ENCODE assay signal across 8 mouse cellular contexts in the genomic region with DNA sequence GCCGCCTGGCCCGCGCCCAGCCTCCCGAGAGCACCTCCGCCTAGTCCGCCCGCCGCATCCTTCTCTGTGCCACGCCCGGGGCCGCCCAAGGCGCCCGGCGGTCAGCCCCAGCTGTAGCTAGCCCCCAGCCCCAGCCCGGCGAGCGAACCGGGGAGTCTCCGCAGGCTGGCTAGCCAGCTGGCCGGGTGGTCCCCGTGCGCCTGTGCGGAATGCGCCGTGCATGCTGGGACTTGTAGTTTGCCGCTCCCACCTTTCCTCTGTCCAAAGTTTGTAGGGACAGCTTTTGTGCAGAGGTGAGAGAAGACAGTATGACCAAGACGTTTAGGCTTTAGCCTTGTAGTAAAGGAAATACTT. TPM values are rescaled to one million over a fixed set of nuclear protein-coding genes. Genes with fewer than 3 reads are reported as not detected.
DNase-seq lines count a peak whose midpoint lies in the region; ATAC-seq and TF ChIP-seq lines count a peak whose summit lies in the region.

A gene (minus strand): TSS at position 195 of the 354 bp plus-strand sequence.

- H3K9ac ChIP-seq in embryonic facial prominence, embryonic 11.5 days (replicated peaks; ENCODE audit: low read length), result peak within 1 kb of the TSS; percentile 89
- peak within 1 kb of the TSS; percentile 87 for H3K9ac ChIP-seq in limb, embryonic 13.5 days
- peak within 1 kb of the TSS; percentile 87 for H3K9ac ChIP-seq in midbrain, postnatal 0 days (replicated peaks; ENCODE audit: low read length, poor library complexity, severe bottlenecking)

- under 1% methylated on average over 26 of the region's 27 CpGs for WGBS in embryonic facial prominence, embryonic 11.5 days
- under 1% methylated on average over 27 of the region's 27 CpGs for WGBS in limb, embryonic 13.5 days
- under 1% methylated on average over 26 of the region's 27 CpGs for WGBS in midbrain, postnatal 0 days

- H3K27ac ChIP-seq in embryonic facial prominence, embryonic 11.5 days (replicated peaks; ENCODE audit: low read depth, low read length), result no peak within 1 kb of the TSS
- H3K27ac ChIP-seq in limb, embryonic 13.5 days, result no peak within 1 kb of the TSS
- H3K27ac ChIP-seq in midbrain, postnatal 0 days (ENCODE audit: low read depth, low read length), result peak within 1 kb of the TSS; percentile 77

- peak within 1 kb of the TSS; percentile 72 for H3K4me3 ChIP-seq in embryonic facial prominence, embryonic 11.5 days (ENCODE audit: low read depth, low read length)
- H3K4me3 ChIP-seq in limb, embryonic 13.5 days, result peak within 1 kb of the TSS; percentile 85
- H3K4me3 ChIP-seq in midbrain, postnatal 0 days (ENCODE audit: low read depth, low read length), result peak within 1 kb of the TSS; percentile 91

- ATAC-seq in embryonic facial prominence, embryonic 11.5 days (replicated peaks; ENCODE audit: insufficient number of reproducible peaks, low FRiP score, low TSS enrichment, low read depth), result peak; percentile 93
- peak; percentile 91 for ATAC-seq in limb, embryonic 13.5 days (ENCODE audit: low FRiP score, low read depth)
- ATAC-seq in midbrain, postnatal 0 days (ENCODE audit: low FRiP score), result peak; percentile 90

- H3K27me3 ChIP-seq in embryonic facial prominence, embryonic 11.5 days (ENCODE audit: control insufficient read depth, insufficient read depth, low read length), result no peaks in the 10 kb centered on the region; the same call in 1 of the 2 replicates
- H3K27me3 ChIP-seq in limb, embryonic 13.5 days, result peaks cover 33% of the 10 kb centered on the region
- H3K27me3 ChIP-seq in midbrain, postnatal 0 days (ENCODE audit: insufficient read depth, low read length), result no peaks in the 10 kb centered on the region

- TF ChIP-seq CTCF in midbrain, postnatal 0 days (IDR thresholded peaks at IDR 0.05), result no peak

- DNase-seq in layer of hippocampus, adult 11-12 months (ENCODE audit: low spot score), result peak; percentile 67
- no peak for DNase-seq in layer of hippocampus, adult 9-10 months (ENCODE audit: low spot score)
- peak; percentile 85 for DNase-seq in embryonic facial prominence, embryonic 11.5 days (ENCODE audit: low spot score)
- peak; percentile 42 for DNase-seq in heart, adult 8-10 months (ENCODE audit: low spot score)
- peak; percentile 48 to 67 for DNase-seq in kidney, adult 8-10 months
- DNase-seq in midbrain, postnatal 0 days (ENCODE audit: low spot score), result peak; percentile 70
- peak; percentile 82 for DNase-seq in testis, postnatal 14 days (ENCODE audit: low spot score)

- no peaks in the 10 kb centered on the region for H3K4me1 ChIP-seq in embryonic facial prominence, embryonic 11.5 days (ENCODE audit: control insufficient read depth, insufficient read depth, low read length)
- H3K4me1 ChIP-seq in limb, embryonic 13.5 days, result peaks cover 16% of the 10 kb centered on the region
- H3K4me1 ChIP-seq in midbrain, postnatal 0 days (ENCODE audit: insufficient read depth, low read length), result peaks cover 14% of the 10 kb centered on the region; the same call in 1 of the 2 replicates

- peak within 1 kb of the TSS; percentile 95 for H3K4me2 ChIP-seq in embryonic facial prominence, embryonic 11.5 days (ENCODE audit: low read depth, low read length)
- H3K4me2 ChIP-seq in limb, embryonic 13.5 days (replicated peaks), result peak within 1 kb of the TSS; percentile 97
- peak within 1 kb of the TSS; percentile 83 for H3K4me2 ChIP-seq in midbrain, postnatal 0 days (ENCODE audit: low read depth, low read length, poor library complexity, severe bottlenecking)

- no peaks in the 10 kb centered on the region for H3K9me3 ChIP-seq in embryonic facial prominence, embryonic 11.5 days (replicated peaks; ENCODE audit: control insufficient read depth, low read length)
- no peaks in the 10 kb centered on the region for H3K9me3 ChIP-seq in limb, embryonic 13.5 days
- no peaks in the 10 kb centered on the region for H3K9me3 ChIP-seq in midbrain, postnatal 0 days (ENCODE audit: low read length)

- no peaks in the 10 kb centered on the region for H3K36me3 ChIP-seq in embryonic facial prominence, embryonic 11.5 days (replicated peaks; ENCODE audit: control insufficient read depth, insufficient read depth, low read depth, low read length)
- H3K36me3 ChIP-seq in limb, embryonic 13.5 days, result no peaks in the 10 kb centered on the region
- H3K36me3 ChIP-seq in midbrain, postnatal 0 days (ENCODE audit: insufficient read depth, low read length), result no peaks in the 10 kb centered on the region

RNA-seq across cellular contexts. Expression of the gene that starts here (rescaled TPM):
- 3.3 and 4.2 TPM in 2 replicates for polyA plus RNA-seq in embryonic facial prominence, embryonic 11.5 days (2014; fragmentation: Nextera tagmentation; extraction: Ambion mirVana)
- total RNA-seq in heart, adult 8-10 months (2022), result 10 to 100 TPM; 24.4 to 26.0 (median 25.2) TPM
- 4.6 and 5.5 TPM in 2 replicates for polyA plus RNA-seq in limb, embryonic 13.5 days (2015; fragmentation: Nextera tagmentation; extraction: Ambion mirVana)
- total RNA-seq in midbrain, postnatal 0 days (2014; rRNA removed), result 36.2 and 39.4 TPM in 2 replicates
- polyA plus RNA-seq in midbrain, postnatal 0 days (2015; fragmentation: Nextera tagmentation; extraction: Ambion mirVana), result 20.8 and 21.2 TPM in 2 replicates
